Mouse (Mus musculus): ENCODE results near the gene Chd4. TPM values are rescaled to one million over a fixed set of nuclear protein-coding genes. Genes with fewer than 3 reads are reported as not detected.

Gene Chd4
- polyA plus RNA-seq, 1 experiment from 2014 or later = 66.6 TPM

GRCm38 (mm10) chr6:125145001-125145400 is 49.2 kb downstream of the Chd4 start, which contains the start of gene Iffo1:
TSS of gene Iffo1 (plus strand) at chr6:125145241.
- WGBS = 0% methylated on average over 16 of the region's 16 CpGs
- Histone ChIP-seq H3K9me3 (ENCODE audit: control insufficient read depth, low read length) (no peaks in the 10 kb centered on the region), H3K36me3 (ENCODE audit: control insufficient read depth, insufficient read depth, low read length) (peaks cover 16% of the 10 kb centered on the region), H3K27me3 (replicated peaks; ENCODE audit: control insufficient read depth, insufficient read depth, low read length) (no peaks in the 10 kb centered on the region), H3K27ac (ENCODE audit: low read depth, low read length) (peak within 1 kb of the TSS; percentile 94), H3K9ac (ENCODE audit: low read depth, low read length) (peak within 1 kb of the TSS; percentile 81), H3K4me1 (ENCODE audit: control insufficient read depth, insufficient read depth, low read depth, low read length) (peaks cover 44% of the 10 kb centered on the region), H3K4me2 (ENCODE audit: low read length) (peak within 1 kb of the TSS; percentile 80), H3K4me3 (ENCODE audit: low read length) (peak within 1 kb of the TSS; percentile 79)
- peak; percentile 95 for ATAC-seq

- Histone ChIP-seq H3K9me3 (ENCODE audit: control insufficient read depth, low read length) (no peaks in the 10 kb centered on the region), H3K36me3 (ENCODE audit: control insufficient read depth, insufficient read depth, low read length) (peaks cover 11% of the 10 kb centered on the region), H3K4me1 (ENCODE audit: control insufficient read depth, insufficient read depth, low read depth, low read length) (peaks cover 44% of the 10 kb centered on the region), H3K4me2 (ENCODE audit: low read length) (peak overlapping the region; percentile 80), H3K4me3 (ENCODE audit: low read length) (peak overlapping the region; percentile 79), H3K27me3 (replicated peaks; ENCODE audit: control insufficient read depth, insufficient read depth, low read length) (no peaks in the 10 kb centered on the region), H3K9ac (ENCODE audit: low read depth, low read length) (peak overlapping the region; percentile 81), H3K27ac (ENCODE audit: low read depth, low read length) (peak overlapping the region; percentile 94)
- under 1% methylated on average over 30 of the region's 35 CpGs for WGBS
- no peak; the same call in 1 of the 2 replicates for ATAC-seq
These were observed 49.7 kb downstream of the Chd4 start for GRCm38 (mm10) chr6:125145479-125145951.

- H3K36me3 ChIP-seq (ENCODE audit: control insufficient read depth, insufficient read depth, low read length) = peaks cover 5% of the 10 kb centered on the region
- whole genome bisulfite sequencing = 38% methylated on average over 7 of the region's 7 CpGs
These were observed 50.4 kb downstream of the Chd4 start for GRCm38 (mm10) chr6:125146148-125146547.

GRCm38 (mm10) chr6:125146797-125147196 is 51.0 kb downstream of the Chd4 start:
- Histone ChIP-seq H3K9me3 (ENCODE audit: control insufficient read depth, low read length) (no peaks in the 10 kb centered on the region), H3K36me3 (ENCODE audit: control insufficient read depth, insufficient read depth, low read length) (peaks cover 5% of the 10 kb centered on the region), H3K27me3 (replicated peaks; ENCODE audit: control insufficient read depth, insufficient read depth, low read length) (no peaks in the 10 kb centered on the region), H3K9ac (ENCODE audit: low read depth, low read length) (peak overlapping the region; percentile 81), H3K4me3 (ENCODE audit: low read length) (peak overlapping the region; percentile 79), H3K4me1 (ENCODE audit: control insufficient read depth, insufficient read depth, low read depth, low read length) (peaks cover 44% of the 10 kb centered on the region), H3K27ac (ENCODE audit: low read depth, low read length) (peak overlapping the region; percentile 41; the same call in 1 of the 2 replicates), H3K4me2 (ENCODE audit: low read length) (peak overlapping the region; percentile 80)
- 65% methylated on average over 4 of the region's 4 CpGs for WGBS
- no peak for ATAC-seq

More at GRCm38 (mm10) chr6:125146148-125146547, 50.4 kb downstream of the Chd4 start:
- Histone ChIP-seq H3K4me1 (ENCODE audit: control insufficient read depth, insufficient read depth, low read depth, low read length) (peaks cover 44% of the 10 kb centered on the region), H3K9me3 (ENCODE audit: control insufficient read depth, low read length) (no peaks in the 10 kb centered on the region), H3K4me2 (ENCODE audit: low read length) (peak overlapping the region; percentile 80), H3K4me3 (ENCODE audit: low read length) (peak overlapping the region; percentile 79), H3K27me3 (replicated peaks; ENCODE audit: control insufficient read depth, insufficient read depth, low read length) (no peaks in the 10 kb centered on the region), H3K27ac (ENCODE audit: low read depth, low read length) (no peak overlapping the region; the same call in 1 of the 2 replicates), H3K9ac (ENCODE audit: low read depth, low read length) (peak overlapping the region; percentile 81)
- no peak for ATAC-seq

GRCm38 (mm10) chr6:125147329-125147728 is 51.5 kb downstream of the Chd4 start:
- WGBS = 35% methylated on average over 10 of the region's 10 CpGs
- no peak for ATAC-seq
- Histone ChIP-seq H3K36me3 (ENCODE audit: control insufficient read depth, insufficient read depth, low read length) (peaks cover 9% of the 10 kb centered on the region), H3K4me3 (ENCODE audit: low read length) (peak overlapping the region; percentile 79), H3K9ac (ENCODE audit: low read depth, low read length) (peak overlapping the region; percentile 81), H3K9me3 (ENCODE audit: control insufficient read depth, low read length) (no peaks in the 10 kb centered on the region), H3K27me3 (replicated peaks; ENCODE audit: control insufficient read depth, insufficient read depth, low read length) (no peaks in the 10 kb centered on the region), H3K27ac (ENCODE audit: low read depth, low read length) (peak overlapping the region; percentile 41; the same call in 1 of the 2 replicates), H3K4me2 (ENCODE audit: low read length) (peak overlapping the region; percentile 80), H3K4me1 (ENCODE audit: control insufficient read depth, insufficient read depth, low read depth, low read length) (peaks cover 44% of the 10 kb centered on the region)

- Histone ChIP-seq H3K4me3 (ENCODE audit: low read length) (no peak overlapping the region), H3K36me3 (ENCODE audit: control insufficient read depth, insufficient read depth, low read length) (peaks cover 12% of the 10 kb centered on the region), H3K27ac (ENCODE audit: low read depth, low read length) (peak overlapping the region; percentile 61), H3K4me2 (ENCODE audit: low read length) (peak overlapping the region; percentile 31), H3K27me3 (replicated peaks; ENCODE audit: control insufficient read depth, insufficient read depth, low read length) (no peaks in the 10 kb centered on the region), H3K9me3 (ENCODE audit: control insufficient read depth, low read length) (no peaks in the 10 kb centered on the region), H3K9ac (ENCODE audit: low read depth, low read length) (peak overlapping the region; percentile 38), H3K4me1 (ENCODE audit: control insufficient read depth, insufficient read depth, low read depth, low read length) (peaks cover 44% of the 10 kb centered on the region)
- WGBS = 69% methylated on average over 16 of the region's 18 CpGs
- no peak for ATAC-seq
These were observed 52.6 kb downstream of the Chd4 start for GRCm38 (mm10) chr6:125148251-125148925.

GRCm38 (mm10) chr6:125148926-125149568 is 53.3 kb downstream of the Chd4 start:
- Histone ChIP-seq H3K9me3 (ENCODE audit: control insufficient read depth, low read length) (no peaks in the 10 kb centered on the region), H3K36me3 (ENCODE audit: control insufficient read depth, insufficient read depth, low read length) (peaks cover 19% of the 10 kb centered on the region), H3K4me1 (ENCODE audit: control insufficient read depth, insufficient read depth, low read depth, low read length) (peaks cover 44% of the 10 kb centered on the region), H3K4me2 (ENCODE audit: low read length) (no peak overlapping the region), H3K27ac (ENCODE audit: low read depth, low read length) (peak overlapping the region; percentile 61), H3K27me3 (replicated peaks; ENCODE audit: control insufficient read depth, insufficient read depth, low read length) (no peaks in the 10 kb centered on the region), H3K9ac (ENCODE audit: low read depth, low read length) (peak overlapping the region; percentile 35), H3K4me3 (ENCODE audit: low read length) (no peak overlapping the region)
- WGBS = 64% methylated on average over 16 of the region's 16 CpGs
- ATAC-seq = no peak

GRCm38 (mm10) chr6:125149569-125149950 is 53.8 kb downstream of the Chd4 start:
- H3K9me3 ChIP-seq (ENCODE audit: control insufficient read depth, low read length) = no peaks in the 10 kb centered on the region
- WGBS = 50% methylated on average over 5 of the region's 7 CpGs
- no peak overlapping the region for H3K4me2 ChIP-seq (ENCODE audit: low read length)
- H3K36me3 ChIP-seq (ENCODE audit: control insufficient read depth, insufficient read depth, low read length) = peaks cover 20% of the 10 kb centered on the region
- H3K4me3 ChIP-seq (ENCODE audit: low read length) = no peak overlapping the region
- H3K4me1 ChIP-seq (ENCODE audit: control insufficient read depth, insufficient read depth, low read depth, low read length) = peaks cover 42% of the 10 kb centered on the region
- H3K27me3 ChIP-seq (replicated peaks; ENCODE audit: control insufficient read depth, insufficient read depth, low read length) = no peaks in the 10 kb centered on the region
- peak overlapping the region; percentile 17; the same call in 1 of the 2 replicates for H3K9ac ChIP-seq (ENCODE audit: low read depth, low read length)
- peak overlapping the region; percentile 46 for H3K27ac ChIP-seq (ENCODE audit: low read depth, low read length)
- ATAC-seq = no peak
